Mouse (Mus musculus) liver, embryonic 14.5 days (tissue): Measurements from ENCODE around the gene Ctla2b. TPM values are rescaled to one million over a fixed set of nuclear protein-coding genes. Genes with fewer than 3 reads are reported as not detected.
"Not testable (repeated sequence)": the region's sequence is repeated elsewhere in the genome, so short reads cannot be mapped to it uniquely, and the experiment has no call there.

ENCODE experiments used
- ATAC-seq: fragments of 200-750 bp; cut with Nextera tagmentation; 2 replicates; pipeline ENCODE4 v1.8.0; 2017; ENCODE audit warnings: moderate number of reproducible peaks, mild to moderate bottlenecking, moderate library complexity; ENCODE audit not compliant: insufficient read depth
- DNase-seq, 3 experiments: peaks; one replicate each; pipeline ENCODE4 v3.0.0-alpha.2; 2012 to 2013; ENCODE audit warnings: low read depth in 3 of 3, low spot score in 3 of 3
- H3K27ac ChIP-seq: fragments of 300-500 bp; sonication (generic); 2 replicates; pipeline ENCODE4 v1.5.1; 2014; ENCODE audit warnings: moderate library complexity, mild to moderate bottlenecking, control low read depth, inconsistent platforms
- H3K27me3 ChIP-seq: fragments of 300-500 bp; sonication (generic); 2 replicates; pipeline ENCODE4 v1.6.1; 2014; ENCODE audit warnings: mild to moderate bottlenecking, low read length, moderate library complexity; ENCODE audit not compliant: control insufficient read depth, insufficient read depth
- H3K36me3 ChIP-seq: fragments of 300-500 bp; sonication (generic); replicated peaks from 2 replicates; pipeline ENCODE4 v1.6.1; 2014; ENCODE audit warnings: low read depth; ENCODE audit not compliant: control insufficient read depth, insufficient read depth
- H3K4me1 ChIP-seq, 2 experiments: fragments of 200-500 bp in 1 of 2; fragments of 300-500 bp in 1 of 2; sonication (generic) in 1 of 2; replicated peaks; 2 replicates each; pipeline ENCODE4 v1.6.1; 2012 to 2014; ENCODE audit warnings: antibody characterized with exemption in 1 of 2, inconsistent platforms in 1 of 2, low read length in 1 of 2; ENCODE audit not compliant: control insufficient read depth in 2 of 2, insufficient read depth in 2 of 2
- H3K4me2 ChIP-seq: fragments of 300-500 bp; sonication (generic); 2 replicates; pipeline ENCODE4 v1.6.1; 2014; ENCODE audit warnings: low read depth, mild to moderate bottlenecking, control low read depth, moderate library complexity
- H3K4me3 ChIP-seq, 2 experiments: fragments of 200-500 bp in 1 of 2; fragments of 300-500 bp in 1 of 2; sonication (generic) in 1 of 2; 2 replicates each; pipeline ENCODE4 v1.5.1; 2012 to 2014; ENCODE audit warnings: low read depth in 2 of 2, low read length in 2 of 2, mild to moderate bottlenecking in 2 of 2, control low read depth in 1 of 2, inconsistent platforms in 1 of 2, moderate library complexity in 1 of 2; ENCODE audit not compliant: insufficient read depth in 1 of 2
- H3K9ac ChIP-seq: fragments of 300-500 bp; sonication (generic); replicated peaks from 2 replicates; pipeline ENCODE4 v1.6.1; 2014; ENCODE audit warnings: mild to moderate bottlenecking, control low read depth, moderate library complexity
- H3K9me3 ChIP-seq: fragments of 300-500 bp; sonication (generic); 2 replicates; pipeline ENCODE4 v1.6.1; 2016; ENCODE audit warnings: low read length, mixed read lengths; ENCODE audit not compliant: control insufficient read depth
- CTCF ChIP-seq: IDR thresholded peaks from 2 replicates; pipeline ENCODE4 v1.5.1; 2016; ENCODE audit warnings: antibody characterized with exemption, low read depth, control low read depth
- EP300 ChIP-seq: IDR thresholded peaks from 2 replicates; pipeline ENCODE4 v1.6.1; 2016; ENCODE audit warnings: antibody characterized with exemption, low read depth
- WGBS: fragments of 180-500 bp; shearing (Covaris S2); extraction: QIAGEN DNeasy Blood & Tissue Kit; methylation state at CpG from one replicate; pipeline ENCODE4 v1.1.7; 2014; ENCODE audit not compliant: insufficient replicate concordance; 5-methylcytosine and 5-hydroxymethylcytosine counted together
- polyA plus RNA-seq, 2 experiments: library from polyadenylated mRNA; depleted of rRNA in 1 of 2; stranded (reverse) in 1 of 2; unstranded in 1 of 2; fragments of >200 nt; fragmentation: Nextera tagmentation in 1 of 2; extraction: Ambion mirVana in 1 of 2; gene quantifications; 2 replicates each; pipeline versions ENCODE4 v1.2.1 to v1.2.3; 2012 to 2014

The Ctla2b gene
- polyA plus RNA-seq (2012; rRNA removed) (3.3 and 4.9 TPM in 2 replicates), polyA plus RNA-seq (2014; fragmentation: Nextera tagmentation; extraction: Ambion mirVana) (7.8 and 8.1 TPM in 2 replicates)

GRCm38 (mm10) chr13:60897328-60897727 is at the start of gene Ctla2b:
Gene Ctla2b (minus strand): TSS chr13:60897447.
- Histone ChIP-seq H3K4me2 (no peak within 1 kb of the TSS), H3K27me3 (no peaks in the 10 kb centered on the region), H3K27ac (no peak within 1 kb of the TSS), H3K4me1 (no peaks in the 10 kb centered on the region; a peak in 1 of 4 replicates), H3K9ac (no peak within 1 kb of the TSS), H3K36me3 (no peaks in the 10 kb centered on the region), H3K4me3 (no peak within 1 kb of the TSS), H3K9me3 (no peaks in the 10 kb centered on the region)
- 20% methylated on average over 3 of the region's 3 CpGs for WGBS
- DNase-seq = peak in 2 of 3 experiments; percentile 6 to 22
- peak; percentile 80 for ATAC-seq
- TF ChIP-seq CTCF = no peak
- TF ChIP-seq EP300 = no peak

- H3K27me3 ChIP-seq, DNase-seq, ATAC-seq, H3K36me3 ChIP-seq, H3K27ac ChIP-seq, H3K9me3 ChIP-seq, H3K4me2 ChIP-seq, H3K4me3 ChIP-seq, H3K4me1 ChIP-seq, H3K9ac ChIP-seq: not testable (repeated sequence)
- WGBS = 51% methylated on average over 3 of the region's 3 CpGs
Observed at GRCm38 (mm10) chr13:60941884-60942283, 44.6 kb upstream of the Ctla2b start, which contains the start of gene Tpbpa. Gene Tpbpa (minus strand): TSS chr13:60941984.

GRCm38 (mm10) chr13:60936500-60936901 is 39.3 kb upstream of the Ctla2b start, which contains the start of the genes Gm49391 and Ctla2a:
Gene Gm49391 (minus strand): TSS chr13:60936571.
Gene Ctla2a (minus strand): TSS chr13:60936625.
- Histone ChIP-seq H3K4me2 (no peak within 1 kb of the TSS), H3K36me3 (no peaks in the 10 kb centered on the region), H3K9ac (no peak within 1 kb of the TSS), H3K4me1 (no peaks in the 10 kb centered on the region), H3K4me3 (no peak within 1 kb of the TSS), H3K27ac (no peak within 1 kb of the TSS), H3K27me3 (no peaks in the 10 kb centered on the region), H3K9me3 (no peaks in the 10 kb centered on the region)
- ATAC-seq (peak; percentile 79), DNase-seq (peak; percentile 9 to 26 (median 15))
- TF ChIP-seq EP300 (no peak; the same call in 1 of the 2 replicates), CTCF (no peak)
- WGBS = 7% methylated on average over 5 of the region's 5 CpGs

GRCm38 (mm10) chr13:60935490-60935889 is 38.2 kb upstream of the Ctla2b start, which contains the start of gene Gm49393:
Gene Gm49393 (minus strand): TSS chr13:60935590.
- H3K9ac ChIP-seq, H3K36me3 ChIP-seq, H3K4me1 ChIP-seq, H3K9me3 ChIP-seq, H3K4me2 ChIP-seq, H3K4me3 ChIP-seq, H3K27me3 ChIP-seq, ATAC-seq, H3K27ac ChIP-seq, DNase-seq: not testable (repeated sequence)
- 41% methylated on average over 2 of the region's 2 CpGs for WGBS

GRCm38 (mm10) chr13:60904780-60905179 is 7.5 kb upstream of the Ctla2b start, which contains the start of gene Tpbpb:
Gene Tpbpb (minus strand): TSS chr13:60904880.
- not testable (repeated sequence) for H3K9me3 ChIP-seq, H3K27me3 ChIP-seq, DNase-seq, H3K4me2 ChIP-seq, H3K4me3 ChIP-seq, H3K9ac ChIP-seq, ATAC-seq, H3K4me1 ChIP-seq, H3K27ac ChIP-seq, H3K36me3 ChIP-seq
- 71% methylated on average over 2 of the region's 2 CpGs for WGBS

- H3K4me2 ChIP-seq, H3K4me3 ChIP-seq, DNase-seq, H3K9ac ChIP-seq, ATAC-seq, H3K9me3 ChIP-seq, H3K27me3 ChIP-seq, H3K4me1 ChIP-seq, H3K27ac ChIP-seq, H3K36me3 ChIP-seq: not testable (repeated sequence)
- WGBS = 65% methylated on average over 7 of the region's 8 CpGs
Observed at GRCm38 (mm10) chr13:60896794-60897193, 453 bp downstream of the Ctla2b start, which contains the start of gene Gm49392. Gene Gm49392 (minus strand): TSS chr13:60896894.
